13 mouse cellular contexts compared by ENCODE assay signal in the genomic region with DNA sequence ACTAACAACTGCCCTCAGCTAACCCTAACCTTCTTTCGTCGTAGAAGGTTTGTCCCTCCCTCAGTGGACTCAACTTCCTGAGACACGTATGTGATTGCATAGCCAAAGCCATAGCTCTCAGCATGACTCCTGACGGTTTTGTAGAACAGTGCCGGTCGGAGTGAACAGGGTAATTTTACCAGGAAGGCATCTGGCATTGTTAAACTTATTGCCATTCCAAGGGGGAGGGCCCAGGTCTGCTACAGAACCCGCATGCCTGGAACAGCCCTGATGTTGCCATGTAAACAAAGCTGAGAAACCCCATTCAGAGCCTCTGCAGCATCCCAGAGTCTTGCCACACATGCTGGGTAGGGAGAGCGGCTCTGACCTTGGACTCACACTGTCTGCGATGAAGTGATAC. TPM values are rescaled to one million over a fixed set of nuclear protein-coding genes. Genes with fewer than 3 reads are reported as not detected.
DNase-seq lines count a peak whose midpoint lies in the region; ATAC-seq lines count a peak whose summit lies in the region.
"Had no signal": no experiment of that assay in that cellular context is flagged by ENCODE, and none has a peak within 500 bp of the region (broad histone marks: within the 10 kb centered on the region; RNA-seq: fewer than 3 reads in every experiment).

No protein-coding gene starts in this region.

- H3K9me3 ChIP-seq in forebrain, embryonic 13.5 days (replicated peaks) = no peaks in the 10 kb centered on the region
- H3K9me3 ChIP-seq in neural tube, embryonic 11.5 days (ENCODE audit: control insufficient read depth, low read length) = no peaks in the 10 kb centered on the region
- H3K9me3 ChIP-seq: limb, embryonic 15.5 days had no signal

- peak; percentile 65 for DNase-seq in embryo, embryonic 11 days
- DNase-seq in hindlimb bud, embryonic 11.5 days (ENCODE audit: extremely low spot score, low read depth, low spot score) = peak; percentile 49
- DNase-seq in neural tube, embryonic 11.5 days (ENCODE audit: low spot score) = peak; percentile 66
- no peak for DNase-seq in kidney, adult 11 months
- DNase-seq in right cerebral cortex, adult 2 months (ENCODE audit: low spot score in 2 of 2) = no peak
- no peak for DNase-seq in layer of hippocampus, postnatal 14 days (ENCODE audit: low spot score in 2 of 2)
- no peak for DNase-seq in layer of hippocampus, adult 9-10 months (ENCODE audit: low spot score)
- DNase-seq: gastrocnemius, postnatal 14 days; heart, postnatal 36 days; kidney, postnatal 4 days; thymus, adult 18-20 months had no signal

- 6% methylated on average over 9 of the region's 9 CpGs for WGBS in forebrain, embryonic 13.5 days
- 13% methylated on average over 9 of the region's 9 CpGs for WGBS in neural tube, embryonic 11.5 days

- no peak overlapping the region for H3K4me3 ChIP-seq in forebrain, embryonic 13.5 days
- no peak overlapping the region for H3K4me3 ChIP-seq in neural tube, embryonic 11.5 days (ENCODE audit: low read depth, low read length)
- H3K4me3 ChIP-seq: limb, embryonic 15.5 days had no signal

- H3K4me2 ChIP-seq in forebrain, embryonic 13.5 days = peak overlapping the region; percentile 6; the same call in 1 of the 2 replicates
- no peak overlapping the region for H3K4me2 ChIP-seq in neural tube, embryonic 11.5 days (ENCODE audit: low read depth)
- H3K4me2 ChIP-seq: limb, embryonic 15.5 days had no signal

- no peaks in the 10 kb centered on the region for H3K36me3 ChIP-seq in forebrain, embryonic 13.5 days (ENCODE audit: poor library complexity, severe bottlenecking)
- no peaks in the 10 kb centered on the region for H3K36me3 ChIP-seq in neural tube, embryonic 11.5 days (ENCODE audit: control insufficient read depth, insufficient read depth, low read length)
- H3K36me3 ChIP-seq: limb, embryonic 15.5 days had no signal

- peaks cover 23% of the 10 kb centered on the region for H3K4me1 ChIP-seq in forebrain, embryonic 13.5 days
- peaks cover 8% of the 10 kb centered on the region; the same call in 1 of the 2 replicates for H3K4me1 ChIP-seq in neural tube, embryonic 11.5 days (ENCODE audit: control insufficient read depth, insufficient read depth, low read length)

- no peak overlapping the region for H3K9ac ChIP-seq in forebrain, embryonic 13.5 days
- H3K9ac ChIP-seq in neural tube, embryonic 11.5 days (ENCODE audit: low read length) = no peak overlapping the region
- H3K9ac ChIP-seq: limb, embryonic 15.5 days had no signal

- no peaks in the 10 kb centered on the region for H3K27me3 ChIP-seq in forebrain, embryonic 13.5 days
- H3K27me3 ChIP-seq in neural tube, embryonic 11.5 days (ENCODE audit: control insufficient read depth, insufficient read depth, low read length) = no peaks in the 10 kb centered on the region
- H3K27me3 ChIP-seq: limb, embryonic 15.5 days had no signal

- ATAC-seq in forebrain, embryonic 13.5 days = peak; percentile 65
- peak; percentile 89 for ATAC-seq in neural tube, embryonic 11.5 days (ENCODE audit: insufficient read depth, low FRiP score, low TSS enrichment)

- no peak overlapping the region; the same call in 1 of the 2 replicates for H3K27ac ChIP-seq in forebrain, embryonic 13.5 days
- no peak overlapping the region for H3K27ac ChIP-seq in neural tube, embryonic 11.5 days (ENCODE audit: low read depth, low read length)
- H3K27ac ChIP-seq: limb, embryonic 15.5 days had no signal

RNA-seq across cellular contexts. Expression of a gene that starts 52.2 kb away (rescaled TPM):
- polyA plus RNA-seq in forebrain, embryonic 13.5 days (2015; fragmentation: Nextera tagmentation; extraction: Ambion mirVana) = 70.1 and 76.1 TPM in 2 replicates
- 85.0 and 86.5 TPM in 2 replicates for polyA plus RNA-seq in neural tube, embryonic 11.5 days (2014; fragmentation: Nextera tagmentation; extraction: Ambion mirVana)
- 10 to 100 TPM; 49.1 to 69.6 TPM for total RNA-seq in layer of hippocampus, postnatal 14 days (2021)

Comparison
In these comparisons a context has a peak if more than half of its experiments do, and no peak if none do; other contexts are left out.
1. DNase-seq: peak in embryo, embryonic 11 days (single experiment), hindlimb bud, embryonic 11.5 days (single experiment) and neural tube, embryonic 11.5 days (single experiment); none in kidney, adult 11 months (single experiment), right cerebral cortex, adult 2 months (0 of 2), layer of hippocampus, postnatal 14 days (0 of 2) and layer of hippocampus, adult 9-10 months (single experiment).